Mouse (Mus musculus): ENCODE measurements at regions not wholly inside any gene's neighbourhood (a gene's known extent, or its start where the extent isn't known, plus 50 kb on each side); places are given as distances from the start of the nearest gene placed in this dataset.

DNA sequence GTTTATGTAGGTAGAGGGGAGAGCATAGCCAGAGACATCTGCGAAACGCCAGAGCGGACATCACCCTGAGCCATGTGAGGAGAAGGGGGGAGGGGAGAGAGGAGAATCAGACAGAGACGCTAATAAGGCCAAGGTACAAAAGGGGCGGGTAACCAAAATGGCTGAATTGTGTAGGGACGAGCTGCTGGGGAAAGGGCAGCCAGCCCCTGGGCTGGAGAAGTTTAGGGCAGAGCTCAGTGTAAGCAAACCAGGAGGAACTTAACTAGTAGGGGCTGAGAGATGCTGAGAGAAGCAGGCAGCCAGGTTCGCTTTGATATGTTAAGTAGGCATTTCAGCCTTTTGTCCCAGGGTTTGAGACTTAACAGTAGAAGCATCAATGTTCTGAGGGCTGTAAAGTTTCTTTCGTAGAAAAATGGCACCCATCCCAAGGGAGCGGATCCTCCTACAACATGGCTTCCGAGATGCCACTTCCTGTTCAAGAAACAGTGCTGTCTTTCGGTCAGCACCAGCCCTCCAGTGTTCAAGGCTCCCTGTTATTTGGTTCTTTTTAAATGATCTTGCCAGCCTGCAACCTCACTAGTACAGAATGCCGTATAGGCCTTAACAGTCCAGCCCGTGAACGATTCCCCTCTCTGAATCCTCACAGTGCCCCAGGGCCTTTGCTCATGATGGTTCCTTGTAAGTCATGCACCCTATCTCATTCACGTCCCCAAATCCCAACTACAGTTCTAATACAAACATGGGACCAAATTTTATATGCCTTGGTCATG, 55.4 kb upstream of the Mboat1 start:
- TF ChIP-seq CTCF (IDR thresholded peaks at IDR 0.05; ENCODE audit: borderline replicate concordance, insufficient read depth, low read length) = no peak
- no peak for TF ChIP-seq POLR2A (IDR thresholded peaks at IDR 0.05; ENCODE audit: low read depth, low read length)
